Mouse (Mus musculus): Measurements from ENCODE around the gene Clec12b. TPM values are rescaled to one million over a fixed set of nuclear protein-coding genes. Genes with fewer than 3 reads are reported as not detected.
"Not testable (repeated sequence)": the region's sequence is repeated elsewhere in the genome, so short reads cannot be mapped to it uniquely, and the experiment has no call there.

Clec12b gene
- total RNA-seq, 2 experiments from 2014 or later: not detected

DNA sequence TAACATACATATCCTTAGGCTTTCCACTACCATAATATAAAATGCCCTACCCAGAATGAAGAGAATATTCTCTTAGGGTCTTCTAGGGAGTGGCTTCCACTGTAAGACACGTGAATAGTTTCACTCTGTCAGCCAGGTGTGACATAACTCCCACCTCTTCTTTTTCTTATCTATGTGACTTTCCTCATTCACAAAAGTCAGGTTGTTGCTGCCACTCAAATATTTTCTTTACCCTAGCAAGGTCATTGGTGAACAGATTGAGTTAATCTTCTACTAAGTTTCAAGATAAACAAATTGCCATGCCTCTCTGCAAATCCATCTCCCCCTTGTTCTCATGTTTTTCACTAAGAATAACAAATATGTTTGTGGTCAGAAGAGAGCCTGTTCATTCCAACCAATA is 3.9 kb downstream of the Clec12b start:
- DNase-seq (ENCODE audit: extremely low spot score in 1 of 2, low spot score in 2 of 2): no peak
- intact Hi-C loops (cut with DNase I): no loop called here

GRCm38 (mm10) chr6:129380454-129380853 is 5.2 kb downstream of the Clec12b start:
- DNase-seq (ENCODE audit: extremely low spot score in 1 of 2, low spot score in 2 of 2): no peak
- intact Hi-C loops (cut with DNase I): no loop called here

GRCm38 (mm10) chr6:129374937-129375471 is 10.7 kb downstream of the Clec12b start:
- no peak for DNase-seq (ENCODE audit: extremely low spot score in 1 of 2, low spot score in 2 of 2)
- intact Hi-C loops (cut with DNase I): no loop called here

DNA sequence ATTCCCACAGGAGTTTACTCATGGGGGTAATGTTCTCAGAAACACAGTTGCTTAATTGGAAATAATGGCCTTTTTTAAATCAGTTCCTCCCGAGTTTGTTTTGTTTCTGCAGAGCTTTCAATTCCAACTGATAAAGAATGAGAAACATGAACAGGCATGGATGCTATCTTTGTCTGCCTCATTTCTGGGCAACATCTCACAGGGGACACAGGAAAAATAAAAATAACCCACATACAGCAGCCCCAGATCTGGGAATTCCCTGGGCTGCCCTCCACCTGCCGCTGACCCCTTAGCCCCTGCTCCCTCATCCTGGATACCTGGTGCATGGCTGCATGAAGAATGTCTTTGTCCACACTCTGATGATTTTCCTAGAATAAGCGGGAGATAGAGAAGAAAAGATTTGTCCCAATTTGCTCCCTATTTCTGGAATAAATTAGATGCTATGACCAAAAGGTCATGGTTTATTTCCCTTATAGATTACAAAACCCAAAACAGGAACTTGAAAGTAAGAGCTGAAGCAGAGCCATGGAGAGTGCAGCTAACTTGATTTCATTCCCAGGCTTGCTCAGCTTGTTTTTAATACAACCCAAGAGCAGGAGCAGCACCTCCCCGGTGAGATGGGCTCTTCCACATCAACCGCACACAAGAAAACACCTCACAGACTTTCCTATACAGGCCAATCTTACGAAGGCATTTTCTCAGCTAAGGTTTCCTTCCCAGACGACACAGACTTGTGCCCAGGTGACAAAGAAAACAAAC is 16.1 kb downstream of the Clec12b start:
- intact Hi-C loops (cut with DNase I): loop anchor here (5.0 to 10.0 kb wide), 5 partner anchors 37 to 565 kb away; partner anchors contain the start of gene 4922502D21Rik

DNA sequence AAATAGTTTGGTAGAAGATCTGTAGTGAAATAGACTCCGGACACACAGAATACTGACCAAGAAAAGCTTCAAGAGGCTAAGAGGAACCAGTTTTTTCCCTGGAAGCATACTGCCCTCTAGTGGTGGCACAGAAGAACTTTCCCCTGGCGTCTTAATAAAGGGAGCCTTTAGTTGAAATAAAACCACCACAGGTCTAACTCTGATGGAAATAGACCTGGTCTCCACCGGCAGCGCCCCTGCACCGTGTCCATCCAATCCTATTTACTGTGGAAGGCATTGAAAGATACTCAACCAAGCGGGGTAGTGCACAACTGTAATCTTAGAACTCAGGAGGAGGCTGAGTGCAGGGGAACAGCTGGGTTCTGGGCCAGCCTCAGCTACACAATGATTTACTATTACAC is 19.7 kb downstream of the Clec12b start:
- DNase-seq (ENCODE audit: extremely low spot score in 1 of 2, low spot score in 2 of 2): peak; percentile 14 to 22
- intact Hi-C loops (cut with DNase I): loop anchor here (5.0 to 10.0 kb wide), 5 partner anchors 34 to 561 kb away; partner anchors contain the start of gene 4922502D21Rik

More for the DNA sequence above, 16.1 kb downstream of the Clec12b start:
- no peak for DNase-seq (ENCODE audit: extremely low spot score in 1 of 2, low spot score in 2 of 2)

- intact Hi-C loops (cut with DNase I): loop anchor here (10.0 kb wide), 2 partner anchors 269 to 559 kb away; no protein-coding TSS in a partner anchor
- DNase-seq (ENCODE audit: extremely low spot score in 1 of 2, low spot score in 2 of 2): no peak
These were observed 21.7 kb downstream of the Clec12b start for GRCm38 (mm10) chr6:129363942-129364341.

DNA sequence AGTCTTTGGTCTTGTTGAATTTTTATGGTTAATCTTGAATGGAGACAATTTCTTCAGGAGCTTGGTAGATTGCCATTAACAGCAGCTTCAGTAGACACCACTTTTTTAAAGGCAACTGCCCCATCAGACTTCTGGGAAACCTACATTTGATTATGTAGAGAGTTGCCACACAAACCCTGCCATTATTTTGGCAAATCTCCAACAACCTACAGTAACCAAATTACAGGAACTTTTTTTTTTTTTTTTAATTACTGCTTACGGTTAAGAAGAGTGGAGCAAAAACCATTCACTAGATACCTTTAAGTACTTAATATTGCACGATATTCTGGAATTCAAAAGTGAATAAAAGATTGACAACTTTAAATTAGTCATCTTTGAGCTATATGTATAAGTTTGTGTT is 26.2 kb downstream of the Clec12b start:
- intact Hi-C loops (cut with DNase I): no loop called here
- no peak for DNase-seq (ENCODE audit: extremely low spot score in 1 of 2, low spot score in 2 of 2)

DNA sequence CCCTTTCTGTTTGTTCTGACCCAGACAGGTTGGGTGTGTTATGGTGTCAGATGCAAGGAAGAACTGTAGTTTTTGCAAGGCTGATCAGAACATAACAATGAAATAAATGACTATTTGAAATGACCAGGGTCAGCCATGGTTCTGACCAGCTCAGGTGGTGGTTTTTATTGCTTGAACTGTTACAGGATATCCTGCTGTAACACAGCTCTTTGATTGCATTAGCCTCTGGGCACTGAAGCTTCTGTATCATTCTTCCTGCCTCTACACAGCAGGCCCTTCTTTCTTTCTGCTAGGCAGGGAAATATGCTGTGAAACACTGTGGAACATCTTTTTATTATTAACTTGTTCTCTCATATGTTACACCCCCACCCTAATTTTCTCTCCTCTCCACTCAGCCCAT is 29.2 kb downstream of the Clec12b start:
- intact Hi-C loops (cut with DNase I): no loop called here
- no peak for DNase-seq (ENCODE audit: extremely low spot score in 1 of 2, low spot score in 2 of 2)

DNA sequence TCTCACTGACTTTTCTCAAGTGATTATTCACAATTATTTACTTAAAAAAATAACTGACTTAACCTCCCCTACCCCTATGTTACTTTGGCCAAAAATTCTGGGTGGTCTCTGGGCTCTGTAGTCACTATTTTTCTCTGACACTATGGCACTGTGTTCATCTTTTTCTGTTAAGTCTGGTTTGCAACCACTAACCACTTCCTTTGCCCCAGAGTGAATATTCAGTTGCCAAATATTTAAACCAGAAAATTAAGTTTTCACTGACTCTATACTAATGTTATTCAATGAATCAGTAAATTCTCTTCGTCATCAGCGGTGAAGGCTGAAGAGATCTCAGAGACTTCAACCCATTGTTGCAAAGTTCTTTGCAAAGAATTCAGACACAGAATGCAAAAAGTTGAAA is 29.9 kb downstream of the Clec12b start:
- no peak for DNase-seq (ENCODE audit: extremely low spot score in 1 of 2, low spot score in 2 of 2)
- intact Hi-C loops (cut with DNase I): no loop called here

- intact Hi-C loops (cut with DNase I): no loop called here
- DNase-seq (ENCODE audit: extremely low spot score in 1 of 2, low spot score in 2 of 2): no peak
These were observed 34.6 kb downstream of the Clec12b start for GRCm38 (mm10) chr6:129351091-129351490.

- DNase-seq (ENCODE audit: extremely low spot score in 1 of 2, low spot score in 2 of 2): no peak
These were observed 35.9 kb downstream of the Clec12b start for GRCm38 (mm10) chr6:129349524-129350352.

GRCm38 (mm10) chr6:129344408-129344807 is 41.3 kb downstream of the Clec12b start:
- DNase-seq (ENCODE audit: extremely low spot score in 1 of 2, low spot score in 2 of 2): no peak
- intact Hi-C loops (cut with DNase I): no loop called here

More at GRCm38 (mm10) chr6:129349524-129350352, 35.9 kb downstream of the Clec12b start:
- intact Hi-C loops (cut with DNase I): no loop called here

DNA sequence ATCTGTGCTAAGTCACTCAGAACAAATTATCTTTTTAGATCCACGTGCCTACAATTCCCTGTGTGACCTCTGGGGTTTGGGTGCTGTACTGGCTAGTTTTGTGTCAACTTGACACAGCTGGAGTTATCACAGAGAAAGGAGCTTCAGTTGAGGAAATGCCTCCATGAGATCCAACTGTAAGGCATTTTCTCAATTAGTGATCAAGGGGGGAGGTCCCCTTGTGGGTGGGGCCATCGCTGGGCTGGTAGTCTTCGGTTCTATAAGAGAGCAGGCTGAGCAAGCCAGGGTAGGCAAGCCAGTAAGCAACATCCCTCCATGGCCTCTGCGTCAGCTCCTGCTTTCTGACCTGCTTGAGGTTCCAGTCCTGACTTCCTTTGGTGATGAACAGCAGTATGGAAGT is 43.3 kb downstream of the Clec12b start, which contains the start of gene Clec12a:
Gene Clec12a (plus strand): TSS at position 301 of the 400 bp plus-strand sequence.
- intact Hi-C loops (cut with DNase I); DNase-seq (ENCODE audit: extremely low spot score in 1 of 2, low spot score in 2 of 2): not testable (repeated sequence)

GRCm38 (mm10) chr6:129337751-129338150 is 47.9 kb downstream of the Clec12b start:
- no peak for DNase-seq (ENCODE audit: extremely low spot score in 1 of 2, low spot score in 2 of 2)
- intact Hi-C loops (cut with DNase I): no loop called here

GRCm38 (mm10) chr6:129333674-129334078 is 52.0 kb downstream of the Clec12b start:
- DNase-seq (ENCODE audit: extremely low spot score in 1 of 2, low spot score in 2 of 2): peak; percentile 36 to 57
- intact Hi-C loops (cut with DNase I): loop anchor here (5.0 kb wide), 1 partner anchor 34 kb away; no protein-coding TSS in a partner anchor

- no peak for DNase-seq (ENCODE audit: extremely low spot score in 1 of 2, low spot score in 2 of 2)
- intact Hi-C loops (cut with DNase I): loop anchor here (5.0 kb wide), 1 partner anchor 36 kb away; no protein-coding TSS in a partner anchor
These were observed 54.1 kb downstream of the Clec12b start, which contains the start of gene 4922502D21Rik for GRCm38 (mm10) chr6:129331610-129332009. Gene 4922502D21Rik (minus strand): TSS chr6:129331796.

DNA sequence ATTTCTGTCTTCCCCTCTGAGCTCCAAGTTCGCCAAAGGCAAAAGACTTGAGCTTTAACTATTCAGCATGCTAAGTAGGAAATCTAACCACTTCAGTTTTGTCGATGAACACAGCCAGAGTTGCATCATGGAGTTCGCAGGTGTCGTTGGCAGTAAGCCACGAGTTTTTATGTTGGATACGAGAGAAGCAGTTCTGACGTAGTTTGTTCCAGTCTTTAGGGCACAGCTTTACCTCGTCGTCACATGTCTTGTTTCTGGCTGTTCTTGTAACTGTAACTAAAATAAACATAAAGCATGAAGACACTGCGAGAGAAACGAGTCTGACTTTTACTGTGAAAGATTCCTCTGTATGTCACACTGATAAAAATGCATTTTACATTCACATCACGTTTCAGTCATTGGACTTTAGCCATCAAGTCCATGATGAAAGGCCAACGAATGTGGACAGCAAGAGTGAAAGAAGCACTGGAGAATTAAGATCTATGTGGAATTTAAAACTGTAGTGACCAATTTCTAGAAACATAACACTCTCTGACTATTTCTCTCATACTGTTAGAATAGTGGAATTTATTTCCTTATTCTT is 59.0 kb downstream of the Clec12b start:
- DNase-seq (ENCODE audit: extremely low spot score in 1 of 2, low spot score in 2 of 2): peak in 1 of 2 experiments; percentile 3
- intact Hi-C loops (cut with DNase I): no loop called here

GRCm38 (mm10) chr6:129326016-129326415 is 59.7 kb downstream of the Clec12b start:
- DNase-seq (ENCODE audit: extremely low spot score in 1 of 2, low spot score in 2 of 2): no peak
- intact Hi-C loops (cut with DNase I): no loop called here

Measured in left cerebral cortex, postnatal 10 days (tissue).